Mouse (Mus musculus) T-helper 2 cell (primary cell): ENCODE measurements around the gene Gm20772.
"Not testable (repeated sequence)": the region's sequence is repeated elsewhere in the genome, so short reads cannot be mapped to it uniquely, and the experiment has no call there.

Source experiments
- in situ Hi-C: fragments of 300-600 bp; cut with MboI, MseI; formaldehyde crosslinking; loops from one replicate; pipeline ENCODE4 v1.15.1; 2025; ENCODE audit warnings: high pct_unique_total_duplicates

Gene Gm20772

GRCm38 (mm10) chrY:17874441-17874840 is at the start of gene Gm20772, which contains the start of gene Gm20831:
Gene Gm20772 (plus strand): TSS chrY:17874741.
Gene Gm20831 (plus strand): TSS chrY:17874741.
- in situ Hi-C loops = not testable (repeated sequence)

- in situ Hi-C loops = not testable (repeated sequence)
Observed at GRCm38 (mm10) chrY:17846166-17846565, 28.4 kb upstream of the Gm20772 start, which contains the start of gene Gm21904. Gene Gm21904 (minus strand): TSS chrY:17846266.
